Mouse (Mus musculus) frontal cortex, postnatal 36 days (tissue): ENCODE measurements around the gene Naa25.

Experiments used
- DNase-seq, 2 experiments: peaks; one replicate each; pipeline ENCODE4 v3.0.0; 2022; ENCODE audit warnings: low spot score in 2 of 2

Gene Naa25

DNA sequence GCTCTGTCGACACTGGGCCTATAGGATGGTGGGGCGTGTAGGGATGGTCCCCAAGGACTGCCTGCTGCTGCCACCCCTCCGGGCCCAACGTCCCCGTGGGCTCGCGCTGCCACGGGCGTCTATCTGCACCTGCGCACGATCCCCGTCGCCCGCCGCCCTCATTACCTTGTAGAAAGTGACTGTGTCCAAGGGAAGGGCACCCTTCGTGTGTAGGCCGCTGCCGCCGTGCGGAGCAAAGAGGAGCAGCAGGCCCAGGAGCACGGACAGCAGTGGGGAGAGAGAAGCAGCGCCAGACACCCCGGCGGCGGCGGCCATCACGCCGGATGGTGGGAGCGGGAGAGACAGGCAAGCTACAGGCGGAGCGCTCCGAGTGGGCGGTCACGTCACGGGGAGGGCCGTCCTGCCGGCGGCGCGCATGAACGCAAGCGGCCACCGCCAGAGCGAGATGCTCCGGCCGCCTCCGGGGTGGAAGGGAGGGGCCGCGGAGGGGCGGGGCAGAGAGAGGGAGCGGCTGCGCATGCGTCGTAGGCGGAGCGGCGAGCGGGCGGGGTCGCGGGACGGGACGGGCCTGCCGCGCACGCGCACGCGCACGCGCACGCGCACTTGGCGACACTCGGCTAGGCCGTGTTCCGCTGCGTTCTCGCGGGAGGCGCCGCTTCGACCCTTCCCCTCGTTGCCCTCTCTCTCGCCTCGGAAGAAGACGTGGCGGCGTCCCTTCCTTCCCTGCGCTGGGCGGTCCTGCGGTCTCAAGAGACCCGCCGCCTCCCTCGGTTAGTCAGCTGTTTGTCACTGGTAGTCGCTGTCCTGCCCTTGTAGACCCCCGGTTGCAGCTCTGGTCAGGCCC is 54.5 kb downstream of the Naa25 start, which contains the start of gene Erp29:
Erp29 (minus strand) TSS at position 481 of the 844 bp plus-strand sequence.
- DNase-seq, result peak; percentile 98 to 99

- no peak for DNase-seq
These were observed 55.2 kb downstream of the Naa25 start for GRCm38 (mm10) chr5:121452906-121453305.

GRCm38 (mm10) chr5:121453743-121454502 is 56.2 kb downstream of the Naa25 start:
- DNase-seq, result no peak

GRCm38 (mm10) chr5:121454503-121454782 is 56.7 kb downstream of the Naa25 start:
- DNase-seq, result no peak

GRCm38 (mm10) chr5:121455510-121456265 is 58.0 kb downstream of the Naa25 start:
- no peak for DNase-seq

DNA sequence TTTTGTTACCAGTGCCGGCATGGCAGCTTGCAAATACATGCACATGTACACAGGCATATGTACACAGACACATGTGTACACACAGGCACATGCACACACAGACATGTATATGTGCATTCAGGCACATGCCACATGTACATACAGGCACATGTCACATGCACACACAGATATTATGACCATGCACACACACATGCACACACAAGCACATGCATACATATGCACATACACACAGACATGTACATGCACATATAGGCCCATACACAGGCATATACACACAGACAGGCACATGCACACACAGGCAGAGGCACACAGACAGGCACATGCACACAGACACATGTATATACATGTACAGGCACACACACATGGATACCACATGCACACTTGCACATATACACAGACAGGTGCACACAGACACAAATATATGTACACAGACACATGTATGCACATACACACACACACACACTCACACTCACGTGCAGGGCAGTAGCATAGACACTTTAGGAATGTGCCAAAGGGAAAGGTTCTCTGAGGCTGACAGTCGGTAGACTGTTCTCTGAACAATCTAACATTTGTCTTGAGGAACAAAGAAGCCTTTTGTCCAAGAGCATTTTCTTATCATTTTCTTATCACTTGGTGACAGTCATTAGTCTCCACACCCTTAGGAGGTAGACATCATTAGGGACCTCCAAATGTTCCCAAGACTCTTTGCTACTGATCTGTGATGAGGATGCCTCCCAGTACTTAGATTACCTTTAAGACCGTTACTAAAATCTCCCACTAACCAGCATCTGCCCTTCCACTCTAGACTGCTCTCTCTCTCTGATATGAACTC is 63.8 kb downstream of the Naa25 start:
- DNase-seq, result no peak

- DNase-seq, result no peak
These were observed 64.4 kb downstream of the Naa25 start for GRCm38 (mm10) chr5:121462171-121462502.

DNA sequence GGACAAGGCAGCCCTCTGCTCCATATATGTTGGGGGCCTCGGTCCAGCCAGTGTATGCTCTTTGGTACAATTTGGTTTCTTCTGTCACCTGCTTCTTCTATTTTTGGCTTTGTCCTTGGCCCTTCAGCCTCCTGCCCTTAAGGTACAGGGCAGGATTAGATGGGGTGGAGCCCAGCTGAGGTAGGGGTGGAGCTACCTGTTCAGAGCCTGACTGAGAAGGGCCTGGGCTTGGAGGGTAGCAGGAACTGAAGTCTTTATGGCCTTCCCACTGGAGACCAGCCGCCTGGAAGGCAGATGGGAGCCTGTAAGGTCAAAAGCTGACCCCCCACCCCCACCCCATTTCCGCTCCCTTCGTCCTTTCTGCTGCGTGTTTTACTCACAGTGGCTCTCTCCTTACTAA is 65.2 kb downstream of the Naa25 start:
- no peak for DNase-seq

DNA sequence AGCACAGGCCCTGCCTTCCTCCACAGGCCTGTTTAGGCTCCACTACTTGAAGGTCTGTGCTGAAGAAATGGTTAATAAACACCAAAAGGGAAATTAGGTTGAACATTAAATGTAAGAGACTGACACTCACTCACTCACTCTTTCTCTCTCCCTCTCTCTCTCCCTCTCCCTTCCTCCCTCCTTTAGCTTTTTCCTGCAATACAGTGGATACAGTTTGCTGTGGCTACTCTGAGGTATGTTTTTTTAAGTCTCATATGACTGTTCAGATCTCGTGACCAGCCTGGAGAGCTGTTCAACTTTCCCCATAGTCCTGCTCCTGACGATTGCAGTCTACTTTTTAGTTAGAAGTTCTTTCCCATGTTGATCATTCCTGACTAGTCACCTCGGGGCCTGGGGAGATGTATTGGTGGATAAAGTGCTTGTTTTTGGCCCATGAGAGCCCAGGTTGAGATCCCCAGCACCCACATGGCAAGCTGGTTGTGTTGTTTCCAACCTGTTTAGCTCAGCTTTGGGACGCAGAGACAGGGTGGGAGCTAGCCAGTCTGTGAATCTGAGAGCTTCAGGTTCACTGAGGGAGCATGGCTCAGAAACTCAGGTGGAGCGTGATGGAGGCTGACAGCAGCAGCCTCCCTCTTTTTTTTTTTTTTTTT is 66.0 kb downstream of the Naa25 start:
- DNase-seq, result no peak

- DNase-seq, result no peak
These were observed 71.8 kb downstream of the Naa25 start for GRCm38 (mm10) chr5:121469566-121469965.

DNA sequence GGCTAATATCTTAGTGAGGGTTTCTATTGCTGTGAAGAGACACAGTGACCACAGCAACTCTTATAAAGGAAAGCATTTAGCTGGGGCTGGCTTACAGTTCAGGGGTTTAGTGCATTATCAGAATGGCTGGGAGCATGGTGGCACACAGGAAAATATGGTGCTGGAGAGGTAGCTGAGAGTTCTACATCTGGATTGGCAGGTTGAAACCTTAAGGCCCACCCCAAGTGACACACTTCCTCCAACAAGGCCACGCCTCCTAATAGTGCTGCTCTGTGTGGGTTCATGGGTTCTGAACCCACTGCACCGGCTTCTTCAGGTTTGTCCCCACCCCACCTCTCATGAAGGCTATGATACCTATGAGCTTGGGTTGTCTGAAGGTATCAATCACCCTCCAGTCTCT is 74.7 kb downstream of the Naa25 start:
- no peak for DNase-seq

DNA sequence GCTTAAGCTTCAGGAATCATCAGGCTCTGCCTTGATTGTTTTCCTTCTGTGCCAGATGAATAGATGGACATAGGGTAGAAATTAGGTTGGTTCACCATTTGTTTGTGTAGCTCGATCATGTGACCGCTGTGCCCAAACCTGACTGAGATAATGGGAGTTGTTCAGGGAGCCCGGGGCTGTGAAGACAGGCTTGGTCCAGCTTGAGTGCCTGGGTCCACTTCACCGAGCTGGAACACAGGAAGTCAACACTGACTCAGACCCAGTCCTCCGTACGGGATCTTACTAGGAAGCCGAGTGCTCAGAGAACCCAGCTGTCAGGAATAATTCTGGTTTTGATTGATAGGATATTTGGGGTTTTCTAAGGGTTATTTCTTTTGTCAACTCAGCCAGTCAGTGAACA is 76.9 kb downstream of the Naa25 start:
- no peak for DNase-seq

- no peak for DNase-seq
These were observed 78.3 kb downstream of the Naa25 start for GRCm38 (mm10) chr5:121476040-121476439.

- peak in 1 of 2 experiments; percentile 42 for DNase-seq
These were observed 79.9 kb downstream of the Naa25 start for GRCm38 (mm10) chr5:121477680-121478079.

DNA sequence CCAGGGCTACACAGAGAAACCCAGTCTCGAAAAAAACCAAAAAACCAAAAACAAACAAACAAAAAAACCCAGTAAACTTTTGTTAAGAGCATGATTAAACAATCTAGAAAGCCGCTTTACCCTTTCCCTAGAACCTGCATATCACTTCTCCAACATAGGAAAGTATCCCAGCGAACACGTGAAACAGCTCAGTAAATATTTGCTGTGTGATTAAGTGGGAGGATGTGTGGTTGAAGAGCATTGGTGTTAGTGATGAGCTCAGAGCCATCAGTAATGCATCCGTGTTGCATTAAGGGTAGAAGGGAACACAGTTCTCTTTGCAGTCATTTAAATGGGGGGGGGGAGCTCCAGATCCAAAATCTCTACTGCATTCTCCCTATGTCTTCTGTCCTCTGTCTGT is 87.1 kb downstream of the Naa25 start:
- DNase-seq, result no peak

DNA sequence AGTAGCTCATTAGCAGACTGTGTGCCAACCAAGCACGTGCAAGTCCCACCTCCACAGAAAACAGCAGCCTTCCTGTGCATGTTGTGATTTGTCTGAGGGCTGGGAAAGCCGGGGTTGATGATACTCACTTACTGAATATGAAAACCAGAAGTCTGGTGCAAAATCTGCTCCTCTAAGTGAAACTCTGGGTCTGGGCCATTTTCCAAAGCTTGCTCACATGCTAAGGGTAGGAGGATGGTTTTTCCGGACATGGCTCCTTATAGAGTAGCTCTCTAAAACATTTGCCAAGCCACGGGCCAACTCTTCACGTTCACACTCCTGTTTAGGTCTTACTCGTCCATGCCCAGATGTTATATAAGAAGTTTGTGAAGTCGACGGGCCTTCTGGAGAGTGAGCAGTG is 95.6 kb downstream of the Naa25 start:
- peak; percentile 64 to 89 for DNase-seq
